Mouse (Mus musculus): ENCODE data around the gene Kcnj16. TPM values are rescaled to one million over a fixed set of nuclear protein-coding genes. Genes with fewer than 3 reads are reported as not detected.

Kcnj16 gene
- polyA plus RNA-seq, 1 experiment from 2014 or later = 0.05 TPM

- 44% methylated on average over 5 of the region's 5 CpGs for WGBS
- no peak overlapping the region for H3K27ac ChIP-seq (ENCODE audit: low read depth, low read length)
- no peaks in the 10 kb centered on the region for H3K36me3 ChIP-seq (ENCODE audit: control insufficient read depth, insufficient read depth, low read length)
- no peaks in the 10 kb centered on the region for H3K4me1 ChIP-seq (replicated peaks; ENCODE audit: control insufficient read depth, insufficient read depth, low read length)
- H3K27me3 ChIP-seq (replicated peaks; ENCODE audit: control insufficient read depth, insufficient read depth, low read length) = no peaks in the 10 kb centered on the region
- H3K9ac ChIP-seq (ENCODE audit: low read depth, low read length) = no peak overlapping the region
- H3K4me3 ChIP-seq (ENCODE audit: low read depth, low read length) = no peak overlapping the region
- H3K4me2 ChIP-seq = no peak overlapping the region
- DNase-seq (ENCODE audit: low spot score) = no peak
- H3K9me3 ChIP-seq (ENCODE audit: control insufficient read depth, low read length) = no peaks in the 10 kb centered on the region
- no peak for ATAC-seq (replicated peaks; ENCODE audit: low FRiP score)
Observed at GRCm38 (mm10) chr11:111042175-111042574, 74.3 kb downstream of the Kcnj16 start.

DNA sequence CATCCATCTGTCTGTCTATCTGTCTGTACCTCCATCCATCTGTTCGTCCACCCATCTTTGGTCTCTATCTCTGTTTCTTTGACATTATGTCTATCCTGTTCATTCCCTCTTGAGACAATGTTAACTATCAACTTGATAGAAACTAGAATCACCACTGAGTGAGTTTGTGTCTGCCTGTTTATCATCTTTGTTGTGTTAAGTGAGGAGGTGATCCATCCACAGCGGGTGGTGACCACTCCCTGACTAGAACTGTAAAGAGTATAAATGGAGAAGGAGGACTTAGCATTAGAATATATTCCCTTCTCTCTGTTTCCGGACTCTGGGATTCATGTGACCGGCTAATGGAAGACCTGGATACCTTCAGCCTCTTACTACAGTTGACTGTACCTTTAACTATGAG, 75.5 kb downstream of the Kcnj16 start:
- Histone ChIP-seq H3K9ac (ENCODE audit: low read depth, low read length) (no peak overlapping the region), H3K4me2 (no peak overlapping the region), H3K4me1 (replicated peaks; ENCODE audit: control insufficient read depth, insufficient read depth, low read length) (no peaks in the 10 kb centered on the region), H3K4me3 (ENCODE audit: low read depth, low read length) (no peak overlapping the region), H3K9me3 (ENCODE audit: control insufficient read depth, low read length) (no peaks in the 10 kb centered on the region), H3K36me3 (ENCODE audit: control insufficient read depth, insufficient read depth, low read length) (no peaks in the 10 kb centered on the region), H3K27ac (ENCODE audit: low read depth, low read length) (no peak overlapping the region), H3K27me3 (replicated peaks; ENCODE audit: control insufficient read depth, insufficient read depth, low read length) (no peaks in the 10 kb centered on the region)
- DNase-seq (ENCODE audit: low spot score) (no peak), ATAC-seq (replicated peaks; ENCODE audit: low FRiP score) (no peak)
- 81% methylated on average over 4 of the region's 4 CpGs for WGBS

DNA sequence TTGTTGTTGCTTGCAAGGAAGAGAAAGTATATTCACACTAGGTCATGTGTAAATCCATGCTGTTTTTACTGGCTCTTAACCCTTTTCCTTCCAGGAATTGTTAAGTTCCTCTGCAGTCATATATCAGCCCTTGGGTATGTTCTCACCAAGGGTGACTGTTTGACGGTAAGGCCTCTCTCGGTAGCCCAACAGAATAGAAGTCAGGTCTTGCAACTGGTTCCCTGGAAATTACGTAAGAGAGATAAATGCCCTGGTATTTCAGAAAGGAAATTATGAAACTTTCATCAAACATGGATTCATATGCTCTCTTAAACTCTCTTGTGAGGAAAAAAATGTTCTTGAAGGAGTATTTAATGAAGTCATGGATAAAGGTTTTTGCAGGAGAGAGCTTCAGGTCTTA, 86.4 kb downstream of the Kcnj16 start:
- Histone ChIP-seq H3K27me3 (replicated peaks; ENCODE audit: control insufficient read depth, insufficient read depth, low read length) (no peaks in the 10 kb centered on the region), H3K4me3 (ENCODE audit: low read depth, low read length) (no peak overlapping the region), H3K9me3 (ENCODE audit: control insufficient read depth, low read length) (no peaks in the 10 kb centered on the region), H3K27ac (ENCODE audit: low read depth, low read length) (no peak overlapping the region), H3K4me2 (no peak overlapping the region), H3K9ac (ENCODE audit: low read depth, low read length) (no peak overlapping the region), H3K4me1 (replicated peaks; ENCODE audit: control insufficient read depth, insufficient read depth, low read length) (no peaks in the 10 kb centered on the region), H3K36me3 (ENCODE audit: control insufficient read depth, insufficient read depth, low read length) (no peaks in the 10 kb centered on the region)
- ATAC-seq (replicated peaks; ENCODE audit: low FRiP score) = no peak
- DNase-seq (ENCODE audit: low spot score) = no peak
- WGBS = 62% methylated on average over 3 of the region's 3 CpGs

DNA sequence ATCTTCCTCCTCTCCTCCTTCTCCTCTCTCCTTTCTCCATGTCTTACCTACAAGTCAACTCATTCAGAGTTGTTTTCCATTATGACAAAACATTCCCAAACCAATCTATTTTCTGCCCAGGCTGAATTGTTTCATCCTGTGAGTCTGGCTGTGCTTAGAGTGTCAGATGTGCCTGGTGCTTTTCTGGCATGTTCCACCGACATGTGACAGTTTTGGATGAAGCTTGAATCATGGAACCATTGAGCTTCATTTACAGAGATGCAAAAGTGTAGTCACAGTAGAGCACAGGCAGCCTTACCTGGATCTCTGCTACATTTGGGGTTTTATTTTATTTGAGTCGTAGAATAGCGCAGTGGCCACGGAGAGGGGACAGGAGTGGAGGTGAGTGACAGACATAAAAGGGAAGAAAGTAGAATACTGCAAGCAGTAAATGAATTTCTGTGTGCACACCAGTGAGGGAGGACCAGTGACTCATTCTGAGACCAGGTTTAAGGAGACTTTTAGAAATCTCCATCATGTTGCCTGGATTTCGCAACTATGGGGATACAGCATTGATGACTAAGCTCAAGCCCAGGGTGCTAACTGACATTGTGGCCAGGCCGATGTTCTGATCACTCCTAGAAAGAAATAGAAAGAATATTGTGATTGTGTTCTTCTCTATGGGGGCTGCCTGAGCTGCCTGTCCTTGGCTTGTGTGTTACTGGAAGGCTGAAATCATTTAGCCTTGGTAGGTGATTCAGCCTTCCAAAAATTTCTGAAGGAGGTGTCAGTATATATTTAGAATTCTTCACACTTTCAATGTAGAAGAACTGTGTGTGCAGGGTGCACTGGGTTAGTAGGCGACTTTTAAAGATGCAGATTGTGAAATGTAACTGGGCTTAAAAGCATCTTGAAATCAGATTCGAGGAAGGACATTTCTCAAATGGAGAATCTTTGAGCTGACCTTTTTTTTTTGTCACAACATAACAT, 87.3 kb downstream of the Kcnj16 start:
- H3K9ac ChIP-seq (ENCODE audit: low read depth, low read length) = no peak overlapping the region
- no peak overlapping the region for H3K27ac ChIP-seq (ENCODE audit: low read depth, low read length)
- H3K4me2 ChIP-seq = no peak overlapping the region
- no peaks in the 10 kb centered on the region for H3K4me1 ChIP-seq (replicated peaks; ENCODE audit: control insufficient read depth, insufficient read depth, low read length)
- H3K36me3 ChIP-seq (ENCODE audit: control insufficient read depth, insufficient read depth, low read length) = no peaks in the 10 kb centered on the region
- no peak for DNase-seq (ENCODE audit: low spot score)
- H3K4me3 ChIP-seq (ENCODE audit: low read depth, low read length) = no peak overlapping the region
- no peaks in the 10 kb centered on the region for H3K27me3 ChIP-seq (replicated peaks; ENCODE audit: control insufficient read depth, insufficient read depth, low read length)
- 83% methylated on average over 8 of the region's 8 CpGs for WGBS
- H3K9me3 ChIP-seq (ENCODE audit: control insufficient read depth, low read length) = no peaks in the 10 kb centered on the region
- ATAC-seq (replicated peaks; ENCODE audit: low FRiP score) = no peak

DNA sequence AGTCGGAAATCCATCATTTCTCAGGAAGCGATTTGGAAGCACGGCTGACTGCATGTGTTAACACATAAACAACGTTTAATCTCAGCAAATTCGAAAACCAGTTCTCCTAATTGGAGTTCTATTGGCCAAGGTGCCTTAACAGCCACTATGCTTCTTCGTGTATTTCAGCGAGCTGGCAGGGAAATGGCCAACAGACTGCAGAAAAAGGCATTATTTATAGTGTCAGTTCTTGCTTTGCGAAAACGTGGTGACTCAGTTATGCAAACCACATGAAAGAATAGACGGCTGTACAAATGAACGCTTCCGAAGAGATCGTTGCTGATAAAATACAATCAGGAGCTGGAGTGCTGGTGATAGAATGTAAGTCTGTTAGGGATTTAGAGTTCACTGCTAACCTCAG, 88.2 kb downstream of the Kcnj16 start:
- no peak for DNase-seq (ENCODE audit: low spot score)
- no peak for ATAC-seq (replicated peaks; ENCODE audit: low FRiP score)
- no peaks in the 10 kb centered on the region for H3K36me3 ChIP-seq (ENCODE audit: control insufficient read depth, insufficient read depth, low read length)
- WGBS = 78% methylated on average over 13 of the region's 13 CpGs
- H3K4me3 ChIP-seq (ENCODE audit: low read depth, low read length) = no peak overlapping the region
- no peak overlapping the region for H3K27ac ChIP-seq (ENCODE audit: low read depth, low read length)
- no peak overlapping the region for H3K4me2 ChIP-seq
- no peak overlapping the region for H3K9ac ChIP-seq (ENCODE audit: low read depth, low read length)
- no peaks in the 10 kb centered on the region for H3K4me1 ChIP-seq (replicated peaks; ENCODE audit: control insufficient read depth, insufficient read depth, low read length)
- no peaks in the 10 kb centered on the region for H3K9me3 ChIP-seq (ENCODE audit: control insufficient read depth, low read length)
- no peaks in the 10 kb centered on the region for H3K27me3 ChIP-seq (replicated peaks; ENCODE audit: control insufficient read depth, insufficient read depth, low read length)

DNA sequence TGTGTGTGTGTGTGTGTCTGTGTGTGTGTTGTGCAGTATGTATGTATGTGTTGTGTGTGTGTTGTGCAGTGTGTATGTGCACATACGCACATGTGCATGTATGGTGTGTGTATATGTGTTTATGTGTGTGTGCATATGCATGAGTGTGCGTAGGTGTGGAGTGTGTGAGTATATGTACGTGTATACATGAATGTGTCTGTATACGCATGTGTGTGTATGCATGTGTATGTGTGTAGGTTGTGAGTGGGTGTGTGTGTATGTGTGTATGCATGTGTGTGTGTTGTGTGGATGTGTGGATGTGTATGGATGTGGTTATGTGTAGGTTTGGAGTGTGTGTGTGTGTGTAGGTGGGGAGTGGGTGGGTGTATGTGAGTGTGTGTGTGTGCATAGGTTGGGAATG, 89.6 kb downstream of the Kcnj16 start:
- H3K36me3 ChIP-seq (ENCODE audit: control insufficient read depth, insufficient read depth, low read length) = no peaks in the 10 kb centered on the region
- no peak overlapping the region for H3K4me2 ChIP-seq
- no peak overlapping the region for H3K27ac ChIP-seq (ENCODE audit: low read depth, low read length)
- no peak overlapping the region for H3K9ac ChIP-seq (ENCODE audit: low read depth, low read length)
- no peaks in the 10 kb centered on the region for H3K4me1 ChIP-seq (replicated peaks; ENCODE audit: control insufficient read depth, insufficient read depth, low read length)
- H3K27me3 ChIP-seq (replicated peaks; ENCODE audit: control insufficient read depth, insufficient read depth, low read length) = no peaks in the 10 kb centered on the region
- DNase-seq (ENCODE audit: low spot score) (no peak), ATAC-seq (replicated peaks; ENCODE audit: low FRiP score) (no peak)
- H3K4me3 ChIP-seq (ENCODE audit: low read depth, low read length) = no peak overlapping the region
- no peaks in the 10 kb centered on the region for H3K9me3 ChIP-seq (ENCODE audit: control insufficient read depth, low read length)
- 92% methylated on average over 4 of the region's 4 CpGs for WGBS

GRCm38 (mm10) chr11:111059440-111059839, 91.6 kb downstream of the Kcnj16 start:
- Histone ChIP-seq H3K4me3 (ENCODE audit: low read depth, low read length) (no peak overlapping the region), H3K36me3 (ENCODE audit: control insufficient read depth, insufficient read depth, low read length) (no peaks in the 10 kb centered on the region), H3K4me1 (replicated peaks; ENCODE audit: control insufficient read depth, insufficient read depth, low read length) (no peaks in the 10 kb centered on the region), H3K9me3 (ENCODE audit: control insufficient read depth, low read length) (no peaks in the 10 kb centered on the region), H3K9ac (ENCODE audit: low read depth, low read length) (no peak overlapping the region), H3K4me2 (no peak overlapping the region), H3K27me3 (replicated peaks; ENCODE audit: control insufficient read depth, insufficient read depth, low read length) (no peaks in the 10 kb centered on the region), H3K27ac (ENCODE audit: low read depth, low read length) (no peak overlapping the region)
- DNase-seq (ENCODE audit: low spot score) (no peak), ATAC-seq (replicated peaks; ENCODE audit: low FRiP score) (no peak)

DNA sequence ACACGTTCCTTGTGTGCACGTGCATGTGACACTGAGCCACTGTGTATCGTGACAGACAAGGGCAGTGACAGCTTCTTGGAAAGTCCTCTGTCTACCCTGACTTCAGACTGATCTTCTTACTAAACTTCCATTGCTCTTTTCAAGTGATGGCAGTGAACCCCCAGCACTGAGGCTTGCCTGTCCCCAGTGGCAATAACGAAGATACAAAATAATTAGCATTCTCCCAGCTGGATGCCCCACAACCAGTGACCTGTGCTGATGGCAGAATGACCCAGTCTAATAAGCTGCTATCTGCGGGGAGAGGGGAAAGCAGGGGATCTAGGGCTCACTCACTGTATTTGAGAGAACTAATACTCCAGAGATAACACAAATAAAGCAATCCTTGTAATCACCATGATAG, 92.4 kb downstream of the Kcnj16 start:
- WGBS = 70% methylated on average over 5 of the region's 5 CpGs
- no peak overlapping the region for H3K9ac ChIP-seq (ENCODE audit: low read depth, low read length)
- no peak overlapping the region for H3K27ac ChIP-seq (ENCODE audit: low read depth, low read length)
- no peak for ATAC-seq (replicated peaks; ENCODE audit: low FRiP score)
- no peak overlapping the region for H3K4me3 ChIP-seq (ENCODE audit: low read depth, low read length)
- no peaks in the 10 kb centered on the region for H3K4me1 ChIP-seq (replicated peaks; ENCODE audit: control insufficient read depth, insufficient read depth, low read length)
- no peak overlapping the region for H3K4me2 ChIP-seq
- no peaks in the 10 kb centered on the region for H3K36me3 ChIP-seq (ENCODE audit: control insufficient read depth, insufficient read depth, low read length)
- no peak for DNase-seq (ENCODE audit: low spot score)
- no peaks in the 10 kb centered on the region for H3K27me3 ChIP-seq (replicated peaks; ENCODE audit: control insufficient read depth, insufficient read depth, low read length)
- no peaks in the 10 kb centered on the region for H3K9me3 ChIP-seq (ENCODE audit: control insufficient read depth, low read length)

Measured in liver, embryonic 11.5 days (tissue).